Mouse (Mus musculus): Measurements from ENCODE around the gene Rbm48. TPM values are rescaled to one million over a fixed set of nuclear protein-coding genes. Genes with fewer than 3 reads are reported as not detected.
A peak's percentile ranks its signal among the peaks of the same experiment; 100 is the strongest.
"Not testable (repeated sequence)": the region's sequence is repeated elsewhere in the genome, so short reads cannot be mapped to it uniquely, and the experiment has no call there.

The Rbm48 gene
- polyA plus RNA-seq (2012; rRNA removed): 10.3 and 10.9 TPM in 2 replicates

- peak; percentile 74 for DNase-seq (ENCODE audit: low spot score)
These were observed at the start of gene Rbm48 for GRCm38 (mm10) chr5:3596399-3596766. Gene Rbm48, minus strand, starts transcription at chr5:3596585.

GRCm38 (mm10) chr5:3645326-3645725, 48.9 kb upstream of the Rbm48 start:
- DNase-seq (ENCODE audit: low spot score): no peak

- DNase-seq (ENCODE audit: low spot score): no peak
These were observed 48.2 kb upstream of the Rbm48 start for GRCm38 (mm10) chr5:3644621-3645020.

- DNase-seq (ENCODE audit: low spot score): no peak
These were observed 38.9 kb upstream of the Rbm48 start for GRCm38 (mm10) chr5:3635286-3635685.

- no peak for DNase-seq (ENCODE audit: low spot score)
These were observed 37.6 kb upstream of the Rbm48 start for GRCm38 (mm10) chr5:3633951-3634350.

GRCm38 (mm10) chr5:3633315-3633714, 36.9 kb upstream of the Rbm48 start:
- no peak for DNase-seq (ENCODE audit: low spot score)

GRCm38 (mm10) chr5:3632285-3632684, 35.9 kb upstream of the Rbm48 start:
- no peak for DNase-seq (ENCODE audit: low spot score)

GRCm38 (mm10) chr5:3631512-3632271, 35.3 kb upstream of the Rbm48 start:
- no peak for DNase-seq (ENCODE audit: low spot score)

GRCm38 (mm10) chr5:3630055-3630454, 33.7 kb upstream of the Rbm48 start:
- DNase-seq (ENCODE audit: low spot score): no peak

GRCm38 (mm10) chr5:3620486-3620885, 24.1 kb upstream of the Rbm48 start:
- DNase-seq (ENCODE audit: low spot score): no peak

- DNase-seq (ENCODE audit: low spot score): not testable (repeated sequence)
These were observed 15.4 kb upstream of the Rbm48 start for GRCm38 (mm10) chr5:3611835-3612234.

- no peak for DNase-seq (ENCODE audit: low spot score)
These were observed 12.9 kb upstream of the Rbm48 start for GRCm38 (mm10) chr5:3609241-3609640.

GRCm38 (mm10) chr5:3607114-3607513, 10.7 kb upstream of the Rbm48 start:
- DNase-seq (ENCODE audit: low spot score): no peak

GRCm38 (mm10) chr5:3600790-3601189, 4.4 kb upstream of the Rbm48 start:
- no peak for DNase-seq (ENCODE audit: low spot score)

GRCm38 (mm10) chr5:3600298-3600697, 3.9 kb upstream of the Rbm48 start:
- DNase-seq (ENCODE audit: low spot score): no peak

- DNase-seq (ENCODE audit: low spot score): no peak
These were observed 2.4 kb upstream of the Rbm48 start for GRCm38 (mm10) chr5:3598766-3599165.

GRCm38 (mm10) chr5:3597171-3597570, 786 bp upstream of the Rbm48 start:
- DNase-seq (ENCODE audit: low spot score): no peak

- peak; percentile 77 for DNase-seq (ENCODE audit: low spot score)
These were observed 539 bp downstream of the Rbm48 start, which contains the start of gene Pex1 for GRCm38 (mm10) chr5:3595693-3596398. Gene Pex1, plus strand, starts transcription at chr5:3596066.

GRCm38 (mm10) chr5:3579066-3579465, 17.3 kb downstream of the Rbm48 start:
- no peak for DNase-seq (ENCODE audit: low spot score)

- no peak for DNase-seq (ENCODE audit: low spot score)
These were observed 18.4 kb downstream of the Rbm48 start for GRCm38 (mm10) chr5:3577939-3578338.

- DNase-seq (ENCODE audit: low spot score): no peak
These were observed 21.6 kb downstream of the Rbm48 start for GRCm38 (mm10) chr5:3574825-3575224.

GRCm38 (mm10) chr5:3571266-3571665, 25.1 kb downstream of the Rbm48 start, which contains the start of gene 1700109H08Rik:
Gene 1700109H08Rik, plus strand, starts transcription at chr5:3571566.
- no peak for DNase-seq (ENCODE audit: low spot score)

- DNase-seq (ENCODE audit: low spot score): no peak
These were observed 42.2 kb downstream of the Rbm48 start for GRCm38 (mm10) chr5:3554198-3554597.
